In the genomic region with DNA sequence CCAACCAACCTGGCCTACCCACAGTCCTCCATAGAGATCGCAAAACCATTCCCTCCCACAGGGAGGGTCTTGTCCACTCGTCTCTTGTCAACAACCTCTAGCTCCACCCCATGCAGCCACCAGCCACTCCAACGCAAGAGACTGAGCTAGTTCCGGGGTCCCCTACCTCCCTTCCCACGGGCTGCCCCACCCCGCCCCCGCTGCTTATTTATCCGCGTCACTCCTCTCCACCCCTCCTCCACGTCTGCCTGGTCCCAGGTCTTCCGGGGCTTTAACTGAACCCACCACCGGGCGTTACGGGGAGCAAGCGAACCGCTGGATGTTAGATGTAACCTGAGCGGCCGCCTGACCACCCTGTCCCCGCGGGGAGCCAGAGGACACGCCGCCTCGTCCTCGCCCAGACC, we compare ENCODE assay signal across 8 mouse cellular contexts. TPM values are rescaled to one million over a fixed set of nuclear protein-coding genes. Genes with fewer than 3 reads are reported as not detected.
DNase-seq lines count a peak whose midpoint lies in the region; ATAC-seq lines count a peak whose summit lies in the region.

No protein-coding gene starts in this region.

- DNase-seq in adrenal gland, postnatal 10 days = peak; percentile 94
- DNase-seq in embryo, embryonic 11.5 days (ENCODE audit: low read depth, low spot score) = peak; percentile 81
- DNase-seq in gastrocnemius, postnatal 36 days = peak; percentile 76 to 91
- DNase-seq in left cerebral cortex, postnatal 4 days = peak; percentile 97
- peak; percentile 98 for DNase-seq in midbrain, embryonic 11.5 days (ENCODE audit: low spot score, missing footprints)
- DNase-seq in right cerebral cortex, postnatal 4 days = peak; percentile 93
- DNase-seq in yolk sac, embryonic 10.5 days (ENCODE audit: low spot score) = peak; percentile 97

- H3K4me1 ChIP-seq in intestine, embryonic 15.5 days (replicated peaks) = peaks cover 15% of the 10 kb centered on the region; the same call in 1 of the 2 replicates
- peaks cover 9% of the 10 kb centered on the region for H3K4me1 ChIP-seq in midbrain, embryonic 11.5 days (ENCODE audit: control insufficient read depth, insufficient read depth, low read length)

- no peaks in the 10 kb centered on the region for H3K27me3 ChIP-seq in intestine, embryonic 15.5 days (replicated peaks)
- H3K27me3 ChIP-seq in midbrain, embryonic 11.5 days (ENCODE audit: control insufficient read depth, insufficient read depth, low read length) = no peaks in the 10 kb centered on the region

- H3K27ac ChIP-seq in intestine, embryonic 15.5 days = peak overlapping the region; percentile 99
- peak overlapping the region; percentile 71 for H3K27ac ChIP-seq in midbrain, embryonic 11.5 days (ENCODE audit: low read depth, low read length)

- peak overlapping the region; percentile 96 for H3K4me3 ChIP-seq in intestine, embryonic 15.5 days (replicated peaks)
- H3K4me3 ChIP-seq in midbrain, embryonic 11.5 days (ENCODE audit: low read depth, low read length) = peak overlapping the region; percentile 50

- ATAC-seq in intestine, embryonic 15.5 days = peak; percentile 94
- peak; percentile 95 for ATAC-seq in midbrain, embryonic 11.5 days (ENCODE audit: low FRiP score)

- H3K4me2 ChIP-seq in intestine, embryonic 15.5 days (replicated peaks) = peak overlapping the region; percentile 67
- peak overlapping the region; percentile 61 for H3K4me2 ChIP-seq in midbrain, embryonic 11.5 days

- no peaks in the 10 kb centered on the region for H3K9me3 ChIP-seq in intestine, embryonic 15.5 days
- H3K9me3 ChIP-seq in midbrain, embryonic 11.5 days (ENCODE audit: control insufficient read depth, low read length) = no peaks in the 10 kb centered on the region

- peaks cover 26% of the 10 kb centered on the region for H3K36me3 ChIP-seq in intestine, embryonic 15.5 days
- peaks cover 6% of the 10 kb centered on the region; the same call in 1 of the 2 replicates for H3K36me3 ChIP-seq in midbrain, embryonic 11.5 days (ENCODE audit: control insufficient read depth, insufficient read depth, low read length)

- 0% methylated on average over 24 of the region's 24 CpGs for WGBS in intestine, embryonic 15.5 days
- under 1% methylated on average over 24 of the region's 24 CpGs for WGBS in midbrain, embryonic 11.5 days

- intact Hi-C loops in gastrocnemius, postnatal 36 days (cut with DNase I) = loop anchor here (2.0 kb wide), 1 partner anchor 15 kb away; no protein-coding TSS in a partner anchor
- intact Hi-C loops in left cerebral cortex, postnatal 4 days (cut with DNase I) = no loop called here

- peak overlapping the region; percentile 97 for H3K9ac ChIP-seq in intestine, embryonic 15.5 days
- H3K9ac ChIP-seq in midbrain, embryonic 11.5 days (ENCODE audit: low read length) = peak overlapping the region; percentile 71

RNA-seq across cellular contexts. Expression of gene Sqstm1, which starts 0.5 kb away (rescaled TPM):
- total RNA-seq in adrenal gland, postnatal 10 days (2021) = 100 to 1,000 TPM; 321 to 332 TPM
- 100 to 1,000 TPM; 421 to 471 TPM for total RNA-seq in gastrocnemius, postnatal 36 days (2021)
- polyA plus RNA-seq in intestine, embryonic 15.5 days (2015; fragmentation: Nextera tagmentation; extraction: Ambion mirVana) = 189 and 205 TPM in 2 replicates
- 100 to 1,000 TPM; 262 to 293 TPM for total RNA-seq in left cerebral cortex, postnatal 4 days (2021)
- polyA plus RNA-seq in midbrain, embryonic 11.5 days (2014; fragmentation: Nextera tagmentation; extraction: Ambion mirVana) = 144 and 156 TPM in 2 replicates

RNA-seq across cellular contexts. Expression of gene Mgat4b, which starts 0.6 kb away (rescaled TPM):
- 100 to 1,000 TPM; 118 to 141 TPM for total RNA-seq in adrenal gland, postnatal 10 days (2021)
- 10 to 100 TPM; 35.7 to 35.8 TPM for total RNA-seq in gastrocnemius, postnatal 36 days (2021)
- 29.5 and 31.5 TPM in 2 replicates for polyA plus RNA-seq in intestine, embryonic 15.5 days (2015; fragmentation: Nextera tagmentation; extraction: Ambion mirVana)
- 100 to 1,000 TPM; 179 to 189 TPM for total RNA-seq in left cerebral cortex, postnatal 4 days (2021)
- 13.4 and 18.7 TPM in 2 replicates for polyA plus RNA-seq in midbrain, embryonic 11.5 days (2014; fragmentation: Nextera tagmentation; extraction: Ambion mirVana)

RNA-seq across cellular contexts. Expression of gene Ltc4s, which starts 28.3 kb away (rescaled TPM):
- 10 to 100 TPM; 10.1 to 12.6 TPM for total RNA-seq in adrenal gland, postnatal 10 days (2021)
- total RNA-seq in gastrocnemius, postnatal 36 days (2021) = 1 to 10 TPM; 1.4 to 1.9 TPM
- 3.9 and 4.2 TPM in 2 replicates for polyA plus RNA-seq in intestine, embryonic 15.5 days (2015; fragmentation: Nextera tagmentation; extraction: Ambion mirVana)
- 1 to 10 TPM; 3.1 to 4.1 TPM for total RNA-seq in left cerebral cortex, postnatal 4 days (2021)
- polyA plus RNA-seq in midbrain, embryonic 11.5 days (2014; fragmentation: Nextera tagmentation; extraction: Ambion mirVana) = 0.59 and 0.92 TPM in 2 replicates

RNA-seq across cellular contexts. Expression of gene Mrnip, which starts 35.9 kb away (rescaled TPM):
- total RNA-seq in adrenal gland, postnatal 10 days (2021) = 10 to 100 TPM; 12.1 to 17.9 TPM
- 1 to 10 TPM; 2.4 to 2.6 TPM for total RNA-seq in gastrocnemius, postnatal 36 days (2021)
- polyA plus RNA-seq in intestine, embryonic 15.5 days (2015; fragmentation: Nextera tagmentation; extraction: Ambion mirVana) = 9.6 and 12.5 TPM in 2 replicates
- total RNA-seq in left cerebral cortex, postnatal 4 days (2021) = 10 to 100 TPM; 19.1 to 20.3 TPM
- 20.0 and 22.8 TPM in 2 replicates for polyA plus RNA-seq in midbrain, embryonic 11.5 days (2014; fragmentation: Nextera tagmentation; extraction: Ambion mirVana)

Comparison
In these comparisons a context has a peak if more than half of its experiments do, and no peak if none do; other contexts are left out.
1. Peak in every context shown above with its lines: DNase-seq, ATAC-seq, H3K4me3 ChIP-seq and H3K27ac ChIP-seq.